Mouse (Mus musculus): ENCODE measurements around the gene Lemd1.

DNA sequence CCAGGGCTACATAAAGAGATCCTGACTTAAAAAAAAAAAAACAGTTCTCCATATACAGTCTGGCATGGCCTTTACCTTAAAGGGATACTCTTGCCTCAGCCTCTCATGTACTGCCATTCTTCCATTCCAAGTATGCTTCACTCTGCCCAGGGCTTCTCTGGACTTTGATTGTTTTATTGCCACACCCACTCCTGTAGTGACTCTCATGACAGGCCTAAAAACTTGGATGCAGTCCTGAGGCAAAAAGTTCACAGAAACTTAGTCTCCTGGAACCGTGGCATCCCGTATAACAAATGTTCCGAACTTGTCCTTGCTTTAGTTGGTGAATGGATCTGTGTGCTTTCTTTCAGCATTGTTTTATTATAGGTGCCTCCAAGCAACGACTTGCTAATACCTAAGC is 55.4 kb downstream of the Lemd1 start:
- no peak for TF ChIP-seq TAL1 (IDR thresholded peaks at IDR 0.05; ENCODE audit: low read length)
- no peak for TF ChIP-seq GATA1 (IDR thresholded peaks at IDR 0.05; ENCODE audit: low read length)
